Mouse (Mus musculus): ENCODE data around the gene Hoxb7.

- TF ChIP-seq CTCF (IDR thresholded peaks at IDR 0.05; ENCODE audit: low read depth, low read length) (no peak), POLR2A (IDR thresholded peaks at IDR 0.05; ENCODE audit: insufficient read depth, low read length) (no peak), EP300 (IDR thresholded peaks at IDR 0.05; ENCODE audit: insufficient read depth, low read depth, low read length) (no peak)
Observed at GRCm38 (mm10) chr11:96284774-96285734, 1.4 kb upstream of the Hoxb7 start.

Data from ES-Bruce4 (cell line).